Mouse (Mus musculus) cortical plate, adult 2 months (tissue): ENCODE measurements at regions not wholly inside any gene's neighbourhood (a gene's known extent, or its start where the extent isn't known, plus 50 kb on each side); places are given as distances from the start of the nearest gene placed in this dataset.

Experiments used
- CTCF ChIP-seq: fragments of 200-500 bp; IDR thresholded peaks from 2 replicates; pipeline ENCODE4 v1.5.1; 2011; ENCODE audit warnings: mild to moderate bottlenecking, control low read depth, low read length; ENCODE audit not compliant: insufficient read depth; ENCODE audit errors: extremely low read depth
- POLR2A ChIP-seq: fragments of 200-500 bp; IDR thresholded peaks from 2 replicates; pipeline ENCODE4 v1.6.1; 2011; ENCODE audit warnings: mild to moderate bottlenecking, low read length, control low read depth; ENCODE audit not compliant: insufficient read depth; ENCODE audit errors: extremely low read depth

DNA sequence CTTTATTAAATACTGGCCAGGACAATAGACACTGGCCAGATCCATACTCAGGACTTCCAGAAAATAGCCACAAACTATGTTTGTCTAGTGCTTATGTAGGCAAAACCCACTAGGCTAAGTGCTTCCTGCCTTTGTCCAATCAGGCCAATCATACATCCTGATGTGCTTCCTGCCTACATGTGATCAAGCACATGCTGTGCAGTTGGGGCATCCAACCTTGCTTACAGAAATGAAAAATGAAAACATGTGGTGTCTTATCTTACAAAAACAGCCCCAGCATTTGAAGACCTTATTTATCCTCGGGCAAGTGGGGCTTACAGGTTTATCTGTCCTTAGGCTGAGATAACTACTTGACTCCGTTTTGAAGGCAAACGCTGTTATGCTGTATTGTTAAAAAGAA, 188.8 kb downstream of the Sec23a start:
- TF ChIP-seq CTCF (no peak), POLR2A (no peak)
